Mouse (Mus musculus): Measurements from ENCODE around the gene Olfr272.

The Olfr272 gene

DNA sequence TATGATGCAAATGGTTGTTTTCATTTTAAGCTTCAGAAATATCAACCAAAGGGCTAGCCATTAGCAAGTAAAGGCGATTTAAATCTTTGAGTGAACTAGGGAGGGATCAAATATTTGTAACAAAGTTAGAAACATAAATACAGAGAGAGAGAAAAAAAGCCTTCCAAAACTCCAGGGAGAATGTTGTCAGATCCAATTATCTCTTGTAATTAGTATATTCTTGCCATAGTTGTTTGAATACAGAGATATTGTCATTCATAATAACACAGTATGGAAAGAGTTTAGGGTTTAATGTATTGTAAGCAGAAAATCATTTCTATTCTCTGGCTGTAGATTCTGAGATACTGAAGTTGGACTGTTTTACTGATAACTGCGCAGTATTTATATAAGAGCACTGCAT is at the start of gene Olfr272:
Gene Olfr272 (minus strand): TSS at position 101 of the 400 bp plus-strand sequence.
- no peak for DNase-seq (ENCODE audit: low read depth)

- no peak for DNase-seq (ENCODE audit: low read depth)
These were observed 45.3 kb upstream of the Olfr272 start, which contains the start of gene Olfr270 for GRCm38 (mm10) chr4:52964247-52964646. TSS of gene Olfr270 (plus strand) at chr4:52964547.

DNA sequence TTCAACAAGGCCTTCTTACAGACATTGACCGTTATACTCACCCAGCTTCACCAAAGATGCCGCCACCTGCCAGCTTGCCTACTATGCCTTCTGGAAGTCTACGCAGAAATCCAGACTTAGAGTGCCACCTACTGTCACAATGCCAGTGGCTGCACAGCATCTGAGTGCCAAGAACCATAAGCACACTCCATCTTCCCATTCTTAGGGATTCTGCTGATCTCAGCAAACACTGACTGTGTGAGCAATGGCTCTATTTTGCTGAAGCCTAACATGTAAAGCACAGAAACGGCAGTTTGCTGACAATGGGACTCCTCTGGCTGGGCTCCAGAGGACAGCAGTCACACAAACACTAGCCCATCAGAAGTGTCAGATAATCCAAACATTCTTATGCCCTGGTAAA is 39.7 kb upstream of the Olfr272 start:
- DNase-seq (ENCODE audit: low read depth): no peak

GRCm38 (mm10) chr4:52949005-52949404 is 30.0 kb upstream of the Olfr272 start:
- no peak for DNase-seq (ENCODE audit: low read depth)

DNA sequence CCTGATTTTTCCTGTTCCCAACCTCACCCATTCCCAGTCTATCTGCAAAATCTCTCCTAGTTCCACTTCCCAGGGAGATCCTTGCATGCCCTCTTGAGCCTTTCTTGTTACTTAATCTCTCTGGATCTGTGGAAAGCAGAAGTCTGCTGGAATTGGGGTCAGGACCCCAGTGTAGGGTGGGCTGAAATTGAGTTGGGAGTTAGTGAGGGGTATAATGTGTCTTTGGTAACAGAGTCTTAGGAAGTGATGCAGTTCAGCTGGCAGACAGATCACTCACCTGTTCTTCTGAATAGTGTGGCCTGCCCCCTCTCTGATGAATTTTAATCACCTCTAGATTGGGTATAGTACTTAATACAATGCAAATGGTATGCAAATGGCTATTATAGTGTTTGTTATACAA is 27.7 kb upstream of the Olfr272 start:
- no peak for DNase-seq (ENCODE audit: low read depth)

- no peak for DNase-seq (ENCODE audit: low read depth)
These were observed 11.5 kb upstream of the Olfr272 start for GRCm38 (mm10) chr4:52930480-52930879.

GRCm38 (mm10) chr4:52917311-52917688 is 1.7 kb downstream of the Olfr272 start:
- DNase-seq (ENCODE audit: low read depth): no peak

DNA sequence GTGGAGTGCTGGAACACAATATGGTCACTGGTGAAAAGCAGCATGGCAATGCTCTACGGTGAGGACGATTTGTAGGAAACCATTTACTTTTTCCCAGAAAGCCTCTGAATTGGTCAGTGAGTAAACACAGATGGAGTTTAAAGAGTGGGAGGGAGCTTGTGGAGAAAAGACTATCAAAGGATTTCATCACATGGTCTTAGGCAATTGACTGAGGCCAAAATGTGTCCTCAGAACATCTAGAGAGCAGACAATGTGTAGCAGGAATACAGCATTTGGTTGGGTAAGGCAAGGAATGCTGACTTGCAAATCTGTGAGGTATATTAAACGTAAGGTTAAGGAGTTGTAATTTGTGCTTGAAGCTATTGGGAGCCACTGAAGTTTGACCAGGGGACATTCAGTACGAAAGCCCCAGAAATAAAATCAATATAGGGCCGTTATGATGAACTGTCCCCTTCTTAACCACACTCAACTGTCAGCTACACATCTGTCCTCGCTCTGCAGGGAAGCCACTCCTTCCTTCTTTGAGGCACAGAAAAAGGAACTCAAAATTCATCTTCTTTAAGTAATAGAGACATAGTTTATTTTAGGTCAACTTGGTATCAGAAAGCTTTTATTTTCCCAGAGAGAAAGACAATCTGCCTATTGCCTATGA is 2.2 kb downstream of the Olfr272 start:
- DNase-seq (ENCODE audit: low read depth): no peak

- DNase-seq (ENCODE audit: low read depth): no peak
These were observed 6.6 kb downstream of the Olfr272 start for GRCm38 (mm10) chr4:52912409-52912808.

DNA sequence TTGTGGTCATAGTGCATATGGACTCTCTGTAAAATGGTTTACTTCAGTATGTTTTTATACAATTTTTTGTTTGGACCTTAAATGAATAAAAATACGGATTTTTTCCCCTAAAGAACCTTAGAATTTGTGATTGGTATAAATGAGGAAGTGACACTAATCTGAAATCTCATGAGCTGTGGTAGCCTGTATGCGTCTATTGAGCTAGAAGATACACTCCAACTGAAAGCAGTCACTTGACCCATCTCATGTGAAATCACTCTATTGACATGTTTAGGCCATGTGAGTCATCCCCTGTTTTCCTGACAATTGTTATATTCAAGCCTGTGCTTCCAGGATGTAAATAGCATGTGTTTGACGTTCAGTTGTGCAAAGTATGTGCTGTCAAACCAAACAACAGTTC is 9.4 kb downstream of the Olfr272 start:
- no peak for DNase-seq (ENCODE audit: low read depth)

- no peak for DNase-seq (ENCODE audit: low read depth)
These were observed 54.8 kb downstream of the Olfr272 start for GRCm38 (mm10) chr4:52864156-52864555.
